Mouse (Mus musculus) kidney, adult 11 months (tissue): ENCODE measurements around the gene Ifna5.
A peak's percentile ranks its signal among the peaks of the same experiment; 100 is the strongest.

ENCODE experiments used
- DNase-seq: peaks from one replicate; pipeline ENCODE4 v3.0.0; 2022

Gene Ifna5

GRCm38 (mm10) chr4:88865011-88865569, 29.8 kb downstream of the Ifna5 start:
- DNase-seq: no peak

GRCm38 (mm10) chr4:88867366-88867925, 32.1 kb downstream of the Ifna5 start:
- peak; percentile 44 for DNase-seq

DNA sequence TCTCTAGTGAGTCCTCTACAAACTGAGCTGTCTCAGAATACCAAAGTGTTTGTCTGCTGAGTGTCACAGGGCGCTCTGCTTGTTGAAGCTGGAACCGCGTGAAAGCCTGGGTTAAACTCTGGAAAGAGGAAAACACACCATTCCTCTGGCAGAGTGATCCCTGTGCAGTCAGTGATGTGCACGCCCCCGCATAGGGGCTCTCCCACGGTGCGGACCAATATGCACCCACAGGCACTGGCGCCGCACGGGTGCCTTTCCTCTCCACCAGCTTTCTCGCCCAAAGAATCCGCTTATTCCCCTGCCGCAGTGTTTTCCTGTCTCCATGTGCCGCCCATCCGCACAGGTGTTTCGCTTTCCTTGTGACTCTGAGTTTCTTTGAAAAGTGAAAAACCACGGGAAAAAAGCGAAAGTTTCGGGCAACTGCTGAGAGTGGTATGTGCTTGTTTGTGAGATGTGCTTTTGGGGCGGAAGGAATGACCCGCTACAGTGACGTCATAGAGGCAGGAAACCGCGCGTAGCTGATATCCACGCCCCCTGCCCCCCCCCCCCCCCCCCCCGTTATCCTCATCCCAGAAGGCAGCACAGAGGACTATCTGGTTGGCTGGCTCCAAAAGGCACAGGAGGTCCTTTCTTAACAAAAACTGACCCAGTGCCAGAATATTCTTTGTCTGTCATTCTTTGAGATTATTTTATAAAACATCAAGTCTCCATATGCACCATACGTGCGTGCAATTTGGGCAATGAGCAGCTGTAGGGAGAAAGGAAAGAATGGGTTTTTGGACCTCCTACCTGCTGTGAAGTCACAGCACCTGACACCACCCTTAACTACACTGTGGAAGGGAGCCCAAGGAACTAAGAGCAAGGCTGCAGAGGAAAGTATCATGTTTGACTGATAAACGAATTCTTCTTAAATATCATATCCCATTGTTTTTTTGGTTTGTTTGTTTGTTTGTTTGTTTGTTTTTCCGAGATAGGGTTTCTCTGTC, 32.9 kb downstream of the Ifna5 start:
- no peak for DNase-seq

DNA sequence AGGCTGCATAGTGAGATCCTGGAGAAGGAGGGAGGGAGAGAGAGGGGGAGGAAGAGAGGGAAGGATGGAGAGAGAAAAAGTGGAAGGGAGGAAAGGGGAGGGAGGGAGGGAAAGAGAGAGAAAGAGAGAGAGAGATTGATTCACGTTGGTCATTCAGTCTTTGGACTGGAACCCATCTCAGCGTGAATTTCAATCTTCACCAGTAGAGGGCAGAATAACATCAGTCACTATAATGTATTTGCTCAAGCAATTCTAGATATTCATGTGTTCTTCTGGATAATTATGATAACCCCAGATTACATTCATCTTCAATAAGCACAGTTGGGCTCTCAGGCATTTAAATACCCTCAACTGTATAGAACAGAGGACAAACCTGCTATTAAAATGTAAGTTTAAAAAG, 37.4 kb downstream of the Ifna5 start:
- DNase-seq: no peak

DNA sequence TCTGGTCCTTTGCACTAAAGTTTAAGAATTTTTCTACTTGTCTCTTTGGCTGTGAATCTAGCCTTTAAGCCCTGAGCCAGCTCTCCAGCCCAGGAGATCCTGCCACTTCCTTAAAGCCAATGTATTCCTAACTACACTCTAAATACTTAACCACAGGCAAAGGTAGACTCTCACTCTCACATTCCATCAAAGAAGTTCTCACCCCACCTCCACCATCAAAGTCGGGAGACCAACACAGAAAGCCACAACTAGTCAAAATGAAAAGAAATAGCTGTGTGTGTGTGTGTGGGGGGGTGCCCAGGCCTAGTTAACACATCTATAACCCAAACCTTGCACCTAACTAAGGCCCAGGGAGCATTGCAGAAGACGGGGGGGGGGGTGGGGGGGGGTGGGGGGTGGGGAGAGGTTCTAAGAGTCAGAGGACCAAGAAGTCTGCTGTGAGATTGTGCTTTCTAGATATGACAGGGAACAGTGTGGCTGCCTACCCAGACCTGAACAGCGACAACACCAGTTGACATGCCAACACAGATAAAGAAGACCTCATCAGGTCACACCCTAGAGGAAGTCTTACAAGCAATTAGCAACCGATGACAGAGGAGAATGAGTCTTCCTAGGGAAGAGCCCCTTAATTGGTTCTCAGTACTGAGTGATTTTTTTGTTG, 40.2 kb downstream of the Ifna5 start:
- no peak for DNase-seq

- no peak for DNase-seq
Observed at GRCm38 (mm10) chr4:88876520-88876919, 41.2 kb downstream of the Ifna5 start.

- DNase-seq: peak; percentile 21
Observed at GRCm38 (mm10) chr4:88878246-88878645, 42.9 kb downstream of the Ifna5 start.

- no peak for DNase-seq
Observed at GRCm38 (mm10) chr4:88878772-88879171, 43.4 kb downstream of the Ifna5 start.

- no peak for DNase-seq
Observed at GRCm38 (mm10) chr4:88880101-88880500, 44.8 kb downstream of the Ifna5 start, which contains the start of gene Ifne. TSS of gene Ifne (minus strand) at chr4:88880201.
